Mouse (Mus musculus): Measurements from ENCODE around the gene Cog7.

DNA sequence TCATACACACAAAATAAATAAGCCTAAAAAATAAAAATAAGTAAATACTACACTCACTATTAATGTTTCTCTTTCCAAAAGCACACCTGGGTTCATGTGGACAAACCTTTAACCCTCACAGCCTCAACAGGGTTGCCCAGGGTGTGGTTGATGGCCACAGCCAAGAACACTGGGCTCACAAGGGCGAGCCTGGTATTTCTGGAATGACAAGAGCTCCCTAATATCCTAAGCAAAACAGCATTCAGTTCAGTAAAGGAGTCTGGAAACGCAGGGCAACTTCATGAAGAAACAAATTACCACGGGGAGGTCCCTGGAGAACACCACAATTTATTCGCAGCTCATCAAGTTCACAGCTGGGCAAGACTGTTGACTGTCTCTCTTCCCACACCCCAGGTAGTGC is 34.0 kb downstream of the Cog7 start:
- TF ChIP-seq POLR2A (IDR thresholded peaks at IDR 0.05; ENCODE audit: low read depth, low read length) = no peak
- TF ChIP-seq CTCF (IDR thresholded peaks at IDR 0.05; ENCODE audit: extremely low read depth, insufficient read depth, insufficient read length, insufficient replicate concordance) = no peak

Measured in spleen, adult 2 months (tissue).